In genomic region chr7:114636102-114636501, GRCm38 (mm10) we compare ENCODE assay signal across 9 mouse cellular contexts. TPM values are rescaled to one million over a fixed set of nuclear protein-coding genes. Genes with fewer than 3 reads are reported as not detected.
DNase-seq lines count a peak whose midpoint lies in the region; ATAC-seq and TF ChIP-seq lines count a peak whose summit lies in the region.
"Had no signal": no experiment of that assay in that cellular context is flagged by ENCODE, and none has a peak within 500 bp of the region (broad histone marks: within the 10 kb centered on the region; RNA-seq: fewer than 3 reads in every experiment).

Calca (minus strand) TSS chr7:114636357.

- H3K4me2 ChIP-seq in forebrain, postnatal 0 days (ENCODE audit: low read depth) = peak within 1 kb of the TSS; percentile 83
- H3K4me2 ChIP-seq in limb, embryonic 11.5 days (ENCODE audit: low read depth, severe bottlenecking) = peak within 1 kb of the TSS; percentile 70
- H3K4me2 ChIP-seq in midbrain, embryonic 16.5 days (ENCODE audit: low read length) = peak within 1 kb of the TSS; percentile 96

- H3K4me3 ChIP-seq in thymus, adult 2 months (ENCODE audit: control insufficient read depth, insufficient read depth, low read length) = no peak within 1 kb of the TSS
- H3K4me3 ChIP-seq in forebrain, postnatal 0 days (ENCODE audit: low read depth, low read length) = peak within 1 kb of the TSS; percentile 39
- H3K4me3 ChIP-seq in limb, embryonic 11.5 days (ENCODE audit: low read depth, low read length) = peak within 1 kb of the TSS; percentile 28
- H3K4me3 ChIP-seq in midbrain, embryonic 16.5 days (ENCODE audit: low read depth, low read length) = peak within 1 kb of the TSS; percentile 44

- peaks cover 6% of the 10 kb centered on the region; the same call in 1 of the 2 replicates for H3K27me3 ChIP-seq in thymus, adult 2 months (ENCODE audit: control insufficient read depth, insufficient read depth, low read length)
- H3K27me3 ChIP-seq in forebrain, postnatal 0 days (ENCODE audit: insufficient read depth, low read length) = peaks cover 4% of the 10 kb centered on the region; the same call in 1 of the 2 replicates
- peaks cover 22% of the 10 kb centered on the region for H3K27me3 ChIP-seq in limb, embryonic 11.5 days (ENCODE audit: control insufficient read depth, insufficient read depth, low read length)
- H3K27me3 ChIP-seq in midbrain, embryonic 16.5 days (ENCODE audit: control insufficient read depth, insufficient read depth, low read depth, low read length) = peaks cover 3% of the 10 kb centered on the region; the same call in 1 of the 2 replicates

- no peak within 1 kb of the TSS for H3K27ac ChIP-seq in thymus, adult 2 months (ENCODE audit: control insufficient read depth, insufficient read depth, low read length)
- no peak within 1 kb of the TSS for H3K27ac ChIP-seq in forebrain, postnatal 0 days (ENCODE audit: low read depth, low read length)
- no peak within 1 kb of the TSS for H3K27ac ChIP-seq in limb, embryonic 11.5 days (replicated peaks; ENCODE audit: low read depth, low read length)
- no peak within 1 kb of the TSS for H3K27ac ChIP-seq in midbrain, embryonic 16.5 days (ENCODE audit: low read length)

- H3K9ac ChIP-seq in forebrain, postnatal 0 days = peak within 1 kb of the TSS; percentile 11
- no peak within 1 kb of the TSS for H3K9ac ChIP-seq in limb, embryonic 11.5 days (ENCODE audit: low read length)
- H3K9ac ChIP-seq in midbrain, embryonic 16.5 days (ENCODE audit: low read depth, low read length) = peak within 1 kb of the TSS; percentile 59

- TF ChIP-seq POLR2A in thymus, adult 2 months (IDR thresholded peaks at IDR 0.05; ENCODE audit: control insufficient read depth, extremely low read depth, insufficient read depth, low read length, poor library complexity) = no peak

- H3K9me3 ChIP-seq in forebrain, postnatal 0 days (ENCODE audit: low read length) = no peaks in the 10 kb centered on the region
- H3K9me3 ChIP-seq in limb, embryonic 11.5 days (ENCODE audit: control insufficient read depth, low read length) = no peaks in the 10 kb centered on the region
- H3K9me3 ChIP-seq in midbrain, embryonic 16.5 days (replicated peaks; ENCODE audit: control insufficient read depth, low read length, poor library complexity, severe bottlenecking) = no peaks in the 10 kb centered on the region

- WGBS in thymus, adult 2 months = 6% methylated on average over 12 of the region's 12 CpGs
- under 1% methylated on average over 12 of the region's 12 CpGs for WGBS in forebrain, postnatal 0 days
- 0% methylated on average over 12 of the region's 12 CpGs for WGBS in limb, embryonic 11.5 days
- WGBS in midbrain, embryonic 16.5 days = 1% methylated on average over 12 of the region's 12 CpGs

- DNase-seq in adrenal gland, adult 2 months = peak; percentile 7
- DNase-seq in adrenal gland, postnatal 25 days = no peak
- peak; percentile 5 for DNase-seq in thymus, adult 2 months
- DNase-seq in thymus, postnatal 10 days (ENCODE audit: low spot score in 2 of 2) = no peak
- peak; percentile 4 for DNase-seq in forebrain, postnatal 0 days
- DNase-seq in limb, embryonic 11.5 days (ENCODE audit: low spot score) = peak; percentile 59
- no peak for DNase-seq in gastrocnemius, postnatal 10 days

- no peaks in the 10 kb centered on the region for H3K36me3 ChIP-seq in thymus, adult 2 months (ENCODE audit: control insufficient read depth, insufficient read depth, low read length)
- H3K36me3 ChIP-seq in forebrain, postnatal 0 days (ENCODE audit: insufficient read depth) = no peaks in the 10 kb centered on the region
- no peaks in the 10 kb centered on the region for H3K36me3 ChIP-seq in limb, embryonic 11.5 days (ENCODE audit: control insufficient read depth, insufficient read depth, low read length)
- no peaks in the 10 kb centered on the region for H3K36me3 ChIP-seq in midbrain, embryonic 16.5 days (ENCODE audit: control insufficient read depth, insufficient read depth, low read length)

- no peak for TF ChIP-seq CTCF in thymus, adult 2 months (IDR thresholded peaks at IDR 0.05; ENCODE audit: borderline replicate concordance, control insufficient read depth, extremely low read depth, insufficient read depth, low read length, poor library complexity)
- TF ChIP-seq CTCF in forebrain, postnatal 0 days (IDR thresholded peaks at IDR 0.05; ENCODE audit: low read depth) = no peak

- H3K4me1 ChIP-seq in thymus, adult 2 months (replicated peaks; ENCODE audit: control insufficient read depth, insufficient read depth, low read length) = 0 out of 2 replicates have a peak, but pooled peaks cover 3% of the 10 kb centered on the region
- H3K4me1 ChIP-seq in forebrain, postnatal 0 days (ENCODE audit: insufficient read depth) = no peaks in the 10 kb centered on the region
- no peaks in the 10 kb centered on the region for H3K4me1 ChIP-seq in limb, embryonic 11.5 days (ENCODE audit: control insufficient read depth, insufficient read depth, low read length)
- H3K4me1 ChIP-seq in midbrain, embryonic 16.5 days (ENCODE audit: control insufficient read depth, insufficient read depth, low read length) = peaks cover 6% of the 10 kb centered on the region

- ATAC-seq in forebrain, postnatal 0 days = peak; percentile 42; the same call in 1 of the 2 replicates
- ATAC-seq in limb, embryonic 11.5 days (ENCODE audit: insufficient number of reproducible peaks, low FRiP score, low TSS enrichment, low read depth) = no peak; the same call in 1 of the 2 replicates
- ATAC-seq in midbrain, embryonic 16.5 days = peak; percentile 28; the same call in 1 of the 2 replicates

RNA-seq across cellular contexts. Expression of gene Calca, which starts in this region (rescaled TPM):
- 1 to 10 TPM in 1 of 2 experiments, not detected in 1; 1.2 TPM for total RNA-seq in adrenal gland, adult 2 months (2021)
- 0.13 and 0.55 TPM in 2 replicates for polyA plus RNA-seq in adrenal gland, adult 2 months (2012; rRNA removed)
- total RNA-seq in adrenal gland, postnatal 25 days (2021) = not detected in 2 replicates
- 7.4 and 8.6 TPM in 2 replicates for polyA plus RNA-seq in thymus, adult 2 months (2012; rRNA removed)
- total RNA-seq in forebrain, postnatal 0 days (2014; rRNA removed) = 4.7 and 8.0 TPM in 2 replicates
- polyA plus RNA-seq in forebrain, postnatal 0 days (2015; fragmentation: Nextera tagmentation; extraction: Ambion mirVana) = 3.0 and 4.0 TPM in 2 replicates
- polyA plus RNA-seq in limb, embryonic 11.5 days (2014; fragmentation: Nextera tagmentation; extraction: Ambion mirVana) = 0.37 TPM in 2 replicates
- polyA plus RNA-seq in midbrain, embryonic 16.5 days (2015; fragmentation: Nextera tagmentation; extraction: Ambion mirVana) = 6.0 and 10.0 TPM in 2 replicates
- not detected for total RNA-seq in gastrocnemius, postnatal 10 days (2021)
- total RNA-seq: heart, postnatal 14 days had no signal

Comparison
In these comparisons a context has a peak if more than half of its experiments do, and no peak if none do; other contexts are left out.
1. DNase-seq: peak in adrenal gland, adult 2 months (single experiment), thymus, adult 2 months (single experiment) and forebrain, postnatal 0 days (single experiment); none in adrenal gland, postnatal 25 days (single experiment), thymus, postnatal 10 days (0 of 2) and gastrocnemius, postnatal 10 days (single experiment).
2. Peak in DNase-seq, H3K4me3 ChIP-seq and H3K4me2 ChIP-seq in limb, embryonic 11.5 days; RNA of the gene not detected or under 1 TPM.
3. Peak in every context shown above with its lines, with median percentiles within 50 percentile points of each other: H3K4me2 ChIP-seq.